Mouse (Mus musculus) MN1 (cell line): ENCODE results near the gene Gck.

Experiments
- DNase-seq: peaks from one replicate; pipeline ENCODE4 v3.0.0-alpha.2; 2016; ENCODE audit warnings: low spot score

Gene Gck

DNA sequence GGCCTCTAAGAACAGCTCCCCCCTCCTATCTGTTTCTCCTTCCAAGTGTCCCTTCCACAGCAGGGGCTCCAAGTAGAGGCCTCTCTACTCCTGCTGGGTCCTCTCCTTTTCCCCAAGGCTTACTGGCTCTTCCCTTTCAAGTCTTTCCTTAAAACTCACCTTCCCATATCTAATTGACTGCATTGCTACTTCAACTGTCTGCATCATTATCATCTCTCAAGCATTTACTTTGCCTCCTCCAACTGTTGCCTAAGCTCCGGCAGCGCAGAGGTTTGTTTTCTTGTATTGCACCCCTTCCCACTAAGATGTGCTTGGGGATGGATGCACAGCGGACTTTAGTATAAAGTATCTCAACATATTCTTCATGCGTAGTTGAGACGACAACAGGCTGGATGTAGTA lies 72.5 kb downstream of the Gck start:
- no peak for DNase-seq

DNA sequence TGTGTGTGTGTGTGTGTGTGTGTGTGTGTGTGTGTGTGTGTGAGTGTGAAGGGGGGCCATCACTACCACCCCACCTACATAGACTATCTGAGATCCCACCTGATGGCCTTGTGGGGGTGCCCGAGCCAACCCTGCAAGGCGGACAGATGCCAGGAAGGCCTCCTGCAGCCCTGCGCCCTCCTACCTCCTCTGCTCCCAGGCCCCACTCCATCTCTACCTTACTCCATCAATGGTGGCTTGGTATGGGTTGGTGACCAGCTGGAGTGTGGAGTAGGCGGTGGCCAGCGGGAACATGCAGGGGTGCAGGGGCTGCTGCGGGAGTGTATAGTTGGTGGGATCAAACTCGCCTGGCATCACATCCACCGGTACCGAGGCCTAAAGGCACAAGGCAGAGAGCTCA lies 76.7 kb downstream of the Gck start:
- no peak for DNase-seq

DNA sequence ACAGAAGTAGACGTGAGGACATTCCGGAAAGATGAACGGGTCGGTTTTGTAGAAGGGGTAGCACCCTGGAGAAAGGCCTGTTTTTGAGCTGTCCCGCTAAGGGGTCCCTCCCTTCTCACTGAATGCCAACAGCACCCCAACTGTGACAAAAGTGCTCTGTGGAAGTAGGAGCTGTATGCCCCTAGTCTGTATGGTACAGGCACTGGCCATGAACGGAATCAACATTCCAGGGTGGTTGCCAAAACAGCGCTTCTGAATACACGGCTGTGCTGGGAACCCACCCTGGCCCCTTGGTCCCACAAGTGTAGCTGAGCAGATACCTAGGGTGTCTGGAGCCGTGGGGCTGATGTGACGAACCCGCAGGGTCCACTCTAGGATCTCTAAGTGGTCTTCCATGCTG lies 77.2 kb downstream of the Gck start:
- no peak for DNase-seq

DNA sequence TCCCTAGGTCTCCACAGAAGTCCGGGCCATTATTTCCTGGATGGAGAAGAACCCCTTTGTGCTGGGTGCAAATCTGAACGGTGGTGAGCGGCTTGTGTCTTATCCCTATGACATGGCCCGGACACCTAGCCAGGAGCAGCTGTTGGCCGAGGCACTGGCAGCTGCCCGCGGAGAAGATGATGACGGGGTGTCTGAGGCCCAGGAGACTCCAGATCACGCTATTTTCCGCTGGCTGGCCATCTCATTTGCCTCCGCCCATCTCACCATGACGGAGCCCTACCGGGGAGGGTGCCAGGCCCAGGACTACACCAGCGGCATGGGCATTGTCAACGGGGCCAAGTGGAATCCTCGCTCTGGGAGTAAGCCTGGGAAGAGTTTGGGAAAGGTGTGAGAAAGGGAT lies 79.8 kb downstream of the Gck start:
- no peak for DNase-seq

DNA sequence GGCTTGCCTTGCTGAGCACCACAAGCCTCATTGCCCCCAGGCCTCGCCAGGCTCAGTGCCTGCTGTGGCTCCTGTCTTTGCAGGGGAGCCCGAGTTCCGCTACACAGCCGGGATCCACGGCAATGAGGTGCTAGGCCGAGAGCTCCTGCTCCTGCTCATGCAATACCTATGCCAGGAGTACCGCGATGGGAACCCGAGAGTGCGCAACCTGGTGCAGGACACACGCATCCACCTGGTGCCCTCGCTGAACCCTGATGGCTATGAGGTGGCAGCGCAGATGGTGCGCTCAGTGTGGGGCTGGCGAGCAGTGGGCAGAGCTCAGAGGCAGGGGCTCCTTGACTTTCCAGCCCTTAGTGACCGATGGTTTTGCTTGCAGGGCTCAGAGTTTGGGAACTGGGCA lies 80.5 kb downstream of the Gck start:
- DNase-seq, result no peak

GRCm38 (mm10) chr11:5868324-5868723 lies 81.6 kb downstream of the Gck start:
- no peak for DNase-seq

GRCm38 (mm10) chr11:5867196-5867595 lies 82.7 kb downstream of the Gck start:
- DNase-seq, result no peak

- DNase-seq, result peak; percentile 71
These were observed 87.3 kb downstream of the Gck start for GRCm38 (mm10) chr11:5862394-5863105.

GRCm38 (mm10) chr11:5861678-5862393 lies 88.0 kb downstream of the Gck start, which contains the start of gene Aebp1:
TSS of gene Aebp1 (plus strand) at chr11:5861947.
- peak; percentile 69 for DNase-seq

GRCm38 (mm10) chr11:5860639-5861038 lies 89.2 kb downstream of the Gck start:
- no peak for DNase-seq

GRCm38 (mm10) chr11:5859883-5860550 lies 89.9 kb downstream of the Gck start:
- DNase-seq, result no peak

- no peak for DNase-seq
These were observed 91.2 kb downstream of the Gck start for GRCm38 (mm10) chr11:5858723-5859122.

- no peak for DNase-seq
These were observed 93.3 kb downstream of the Gck start for GRCm38 (mm10) chr11:5856479-5857130.

DNA sequence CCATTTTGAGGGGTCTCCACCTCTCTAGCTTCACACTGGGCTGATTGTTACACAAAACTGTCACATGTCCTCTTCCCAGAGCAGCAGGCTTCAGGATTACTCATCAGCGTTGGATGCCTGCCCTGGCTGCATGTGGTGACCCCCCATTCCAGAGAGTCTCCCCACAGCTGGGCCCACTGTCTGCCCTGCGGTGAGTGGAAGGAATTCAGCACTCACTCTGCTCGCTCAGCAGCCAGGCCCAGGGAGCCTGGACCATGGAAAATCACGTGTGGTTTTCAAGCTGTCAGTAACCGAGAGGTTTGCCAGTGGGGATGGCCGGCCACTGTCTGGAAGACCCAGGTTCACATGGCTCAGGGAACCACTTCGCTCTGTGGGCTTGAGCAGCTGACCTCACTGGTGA lies 94.0 kb downstream of the Gck start:
- DNase-seq, result peak; percentile 72

DNA sequence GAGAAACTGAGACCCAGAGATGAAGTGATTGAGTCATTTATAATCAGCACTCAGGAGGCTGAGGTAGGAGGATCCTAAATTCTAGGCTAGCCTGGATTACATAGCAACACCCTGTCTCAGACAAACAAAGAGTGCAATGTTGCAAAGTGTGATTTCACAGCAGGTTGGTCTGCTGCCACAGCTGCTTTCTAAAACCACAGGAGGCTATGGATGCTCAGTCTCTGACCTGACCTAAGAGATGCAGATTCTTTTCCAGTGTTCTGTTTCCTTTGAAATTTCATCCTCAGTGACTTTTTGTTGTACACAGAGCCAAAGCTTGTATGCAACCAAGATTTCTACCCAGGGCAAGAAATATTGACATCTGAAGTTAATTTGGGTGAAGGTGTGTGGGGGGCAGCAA lies 94.4 kb downstream of the Gck start:
- peak; percentile 45 for DNase-seq

GRCm38 (mm10) chr11:5852314-5852713 lies 97.6 kb downstream of the Gck start:
- no peak for DNase-seq

- DNase-seq, result no peak
These were observed 98.7 kb downstream of the Gck start for GRCm38 (mm10) chr11:5851021-5851736.
